Mouse (Mus musculus): ENCODE data around the gene Gcgr. TPM values are rescaled to one million over a fixed set of nuclear protein-coding genes. Genes with fewer than 3 reads are reported as not detected.

Gene Gcgr
- polyA plus RNA-seq, 1 experiment from 2014 or later: 2.8 TPM

- Histone ChIP-seq H3K4me3 (peak overlapping the region; percentile 93), H3K27ac (peak overlapping the region; percentile 89), H3K9ac (peak overlapping the region; percentile 93), H3K36me3 (peaks cover 39% of the 10 kb centered on the region), H3K9me3 (replicated peaks) (no peaks in the 10 kb centered on the region), H3K4me2 (peak overlapping the region; percentile 70), H3K4me1 (replicated peaks) (peaks cover 22% of the 10 kb centered on the region), H3K27me3 (no peaks in the 10 kb centered on the region)
- peak; percentile 16 for ATAC-seq (replicated peaks; ENCODE audit: insufficient number of reproducible peaks, insufficient read depth, low FRiP score, low read depth)
- WGBS: under 1% methylated on average over 24 of the region's 24 CpGs
Observed at GRCm38 (mm10) chr11:120572417-120572751, 41.9 kb downstream of the Gcgr start.

DNA sequence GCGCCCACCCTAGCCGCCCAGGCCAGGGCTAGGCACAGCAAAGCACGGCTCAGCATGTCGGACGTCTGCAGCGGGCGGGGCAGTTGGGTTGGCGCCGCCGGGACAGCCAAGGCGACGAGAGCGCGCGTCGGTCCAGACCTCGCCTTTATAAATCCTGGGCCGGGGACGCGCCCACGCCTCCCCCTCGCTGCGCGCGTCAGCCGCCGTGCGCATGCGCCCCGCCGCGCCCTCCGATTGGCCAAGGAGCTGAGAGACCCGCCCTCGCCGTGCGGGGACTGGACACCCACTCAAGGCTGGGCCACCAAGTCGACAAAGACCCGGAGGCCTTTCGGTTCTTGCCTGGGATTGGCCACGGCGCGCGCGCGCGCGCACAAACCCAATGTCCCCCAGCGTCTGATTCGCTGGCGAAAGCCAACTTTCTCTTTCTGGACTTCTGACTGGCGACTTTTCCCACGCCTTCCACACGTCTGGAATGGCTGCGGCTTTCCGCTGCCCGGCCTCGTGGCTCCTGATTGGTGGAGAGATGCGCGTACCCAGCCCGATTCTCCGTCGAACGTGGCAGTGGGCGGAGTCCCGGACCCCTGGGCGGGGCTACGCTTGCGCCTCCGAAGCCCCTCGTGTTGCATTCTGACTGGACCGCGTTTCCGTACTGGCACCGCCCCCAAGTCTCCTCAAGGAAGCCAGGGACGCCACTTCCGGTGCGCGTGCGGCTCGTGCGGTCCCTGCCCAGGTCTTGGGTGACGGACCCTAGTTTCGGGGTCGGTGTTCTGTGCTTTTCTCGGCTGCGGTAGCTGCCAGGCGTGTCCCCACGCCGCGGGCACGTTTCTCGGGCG is 42.5 kb downstream of the Gcgr start, which contains the start of gene P4hb:
Gene P4hb (minus strand): TSS at position 502 of the 833 bp plus-strand sequence.
- Histone ChIP-seq H3K4me1 (replicated peaks) (peaks cover 22% of the 10 kb centered on the region), H3K9ac (peak within 1 kb of the TSS; percentile 93), H3K9me3 (replicated peaks) (no peaks in the 10 kb centered on the region), H3K4me3 (peak within 1 kb of the TSS; percentile 93), H3K36me3 (peaks cover 39% of the 10 kb centered on the region), H3K27ac (peak within 1 kb of the TSS; percentile 96), H3K4me2 (peak within 1 kb of the TSS; percentile 83), H3K27me3 (no peaks in the 10 kb centered on the region)
- peak; percentile 97 for ATAC-seq (replicated peaks; ENCODE audit: insufficient number of reproducible peaks, insufficient read depth, low FRiP score, low read depth)
- under 1% methylated on average over 87 of the region's 94 CpGs for WGBS

DNA sequence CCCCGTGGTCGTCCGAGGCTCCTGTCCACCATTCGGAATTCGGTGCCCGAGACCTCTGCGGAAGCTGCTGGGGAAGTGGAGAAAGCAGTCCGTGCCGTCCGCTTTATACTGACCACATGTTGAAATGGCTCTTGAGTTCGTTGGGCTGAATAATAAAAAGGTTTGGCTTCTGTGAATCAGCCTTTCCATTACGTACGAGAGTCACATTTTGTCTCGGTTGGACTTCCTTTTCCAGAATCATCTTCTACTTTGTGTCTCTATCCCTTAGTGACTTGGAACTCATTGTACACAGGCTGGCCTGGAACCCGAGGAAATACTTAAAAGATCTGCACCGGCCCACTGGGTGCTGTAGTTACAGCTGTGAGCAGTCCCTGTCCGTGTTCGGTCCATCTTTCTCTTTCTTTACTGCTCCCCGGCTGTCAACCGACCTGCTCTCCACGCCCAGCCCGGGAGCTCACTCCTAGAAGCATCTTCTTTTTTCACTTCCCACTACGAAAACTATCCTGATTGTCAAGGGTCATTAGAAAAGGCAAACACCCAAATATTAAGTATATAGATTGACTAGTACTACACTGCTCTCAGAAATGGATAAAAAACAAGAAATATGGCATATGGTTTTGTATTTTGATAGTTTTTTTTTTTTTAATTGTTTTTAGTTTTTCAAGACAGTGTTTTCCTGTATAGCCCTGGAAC is 43.2 kb downstream of the Gcgr start:
- peak overlapping the region; percentile 93 for H3K4me3 ChIP-seq
- peak overlapping the region; percentile 79 for H3K9ac ChIP-seq
- no peaks in the 10 kb centered on the region for H3K9me3 ChIP-seq (replicated peaks)
- peaks cover 22% of the 10 kb centered on the region for H3K4me1 ChIP-seq (replicated peaks)
- H3K4me2 ChIP-seq: peak overlapping the region; percentile 83
- ATAC-seq (replicated peaks; ENCODE audit: insufficient number of reproducible peaks, insufficient read depth, low FRiP score, low read depth): no peak; the same call in 1 of the 2 replicates
- peaks cover 39% of the 10 kb centered on the region for H3K36me3 ChIP-seq
- 0% methylated on average over 23 of the region's 23 CpGs for WGBS
- H3K27ac ChIP-seq: peak overlapping the region; percentile 96
- H3K27me3 ChIP-seq: no peaks in the 10 kb centered on the region

- H3K4me1 ChIP-seq (replicated peaks): peaks cover 27% of the 10 kb centered on the region
- peaks cover 42% of the 10 kb centered on the region for H3K36me3 ChIP-seq
- no peaks in the 10 kb centered on the region for H3K9me3 ChIP-seq (replicated peaks)
- no peaks in the 10 kb centered on the region for H3K27me3 ChIP-seq
- H3K4me2 ChIP-seq: peak overlapping the region; percentile 83
- H3K27ac ChIP-seq: peak overlapping the region; percentile 96
- WGBS: 20% methylated on average over 5 of the region's 5 CpGs
- peak overlapping the region; percentile 93 for H3K4me3 ChIP-seq
- ATAC-seq (replicated peaks; ENCODE audit: insufficient number of reproducible peaks, insufficient read depth, low FRiP score, low read depth): no peak
- peak overlapping the region; percentile 79; the same call in 1 of the 2 replicates for H3K9ac ChIP-seq
Observed at GRCm38 (mm10) chr11:120574278-120574600, 43.7 kb downstream of the Gcgr start.

DNA sequence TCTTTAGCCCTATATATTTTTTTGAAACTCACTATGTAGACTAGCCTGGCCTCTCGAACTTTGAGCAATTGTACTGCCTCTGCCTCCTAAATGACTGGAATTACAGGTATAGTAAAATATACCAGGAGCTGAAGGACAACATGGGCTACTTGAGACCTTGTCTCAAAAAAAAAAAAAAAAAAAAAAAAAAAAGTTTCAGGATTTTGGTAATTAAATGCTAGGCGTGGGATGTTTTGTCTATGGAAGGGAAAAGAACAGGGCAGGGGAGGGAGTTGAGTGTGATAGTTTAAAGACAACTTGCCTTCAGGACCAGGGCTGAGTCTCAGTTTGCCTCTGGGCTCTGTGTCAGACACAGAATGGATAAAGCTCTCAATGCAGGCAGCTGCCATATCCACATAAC is 44.5 kb downstream of the Gcgr start:
- no peak for ATAC-seq (replicated peaks; ENCODE audit: insufficient number of reproducible peaks, insufficient read depth, low FRiP score, low read depth)
- peak overlapping the region; percentile 96; the same call in 1 of the 2 replicates for H3K27ac ChIP-seq
- 0 out of 2 replicates have a peak overlapping the region, but pooled peaks have one; percentile 79 for H3K9ac ChIP-seq
- WGBS: 78% methylated on average over 2 of the region's 2 CpGs
- peaks cover 35% of the 10 kb centered on the region for H3K4me1 ChIP-seq (replicated peaks)
- H3K36me3 ChIP-seq: peaks cover 39% of the 10 kb centered on the region
- no peaks in the 10 kb centered on the region for H3K27me3 ChIP-seq
- no peaks in the 10 kb centered on the region for H3K9me3 ChIP-seq (replicated peaks)
- H3K4me2 ChIP-seq: no peak overlapping the region
- H3K4me3 ChIP-seq: no peak overlapping the region

- no peaks in the 10 kb centered on the region for H3K9me3 ChIP-seq (replicated peaks)
- no peak overlapping the region for H3K4me2 ChIP-seq
- no peak for ATAC-seq (replicated peaks; ENCODE audit: insufficient number of reproducible peaks, insufficient read depth, low FRiP score, low read depth)
- peaks cover 31% of the 10 kb centered on the region for H3K36me3 ChIP-seq
- peaks cover 36% of the 10 kb centered on the region for H3K4me1 ChIP-seq (replicated peaks)
- no peak overlapping the region for H3K9ac ChIP-seq
- no peak overlapping the region for H3K4me3 ChIP-seq
- H3K27ac ChIP-seq: no peak overlapping the region
- no peaks in the 10 kb centered on the region for H3K27me3 ChIP-seq
Observed at GRCm38 (mm10) chr11:120575940-120576339, 45.4 kb downstream of the Gcgr start.

DNA sequence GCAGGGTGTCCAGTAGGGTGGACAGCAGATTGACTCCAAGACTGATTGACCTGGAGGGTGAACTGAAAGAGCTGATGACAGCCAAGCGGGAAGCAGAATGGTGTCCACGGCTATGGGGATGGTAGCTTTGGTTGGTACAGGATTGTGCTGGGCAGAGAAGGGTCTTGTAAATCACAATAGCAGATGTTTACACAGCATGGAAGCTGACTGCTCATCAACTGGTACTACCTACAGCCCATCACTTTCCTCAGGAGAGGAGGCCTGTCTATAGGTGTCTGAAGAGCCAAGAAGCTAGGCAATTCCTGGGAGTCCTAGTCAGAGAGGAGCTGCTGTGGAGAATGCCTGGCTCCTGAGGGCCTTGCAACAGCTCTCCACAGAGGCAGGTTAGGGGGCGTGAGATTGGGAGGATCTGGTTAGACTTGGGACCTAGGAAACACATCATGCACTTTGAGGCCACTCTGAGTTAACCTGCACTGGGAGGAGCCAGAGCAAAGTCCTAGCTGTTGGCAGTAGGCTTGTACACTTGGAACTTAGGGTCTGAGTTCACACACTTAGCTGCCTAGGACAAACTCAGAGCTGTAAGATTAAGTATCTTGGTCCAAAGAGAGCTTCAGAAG is 46.0 kb downstream of the Gcgr start:
- Histone ChIP-seq H3K36me3 (peaks cover 26% of the 10 kb centered on the region), H3K27ac (no peak overlapping the region), H3K27me3 (no peaks in the 10 kb centered on the region), H3K4me3 (no peak overlapping the region), H3K9me3 (replicated peaks) (no peaks in the 10 kb centered on the region), H3K9ac (no peak overlapping the region), H3K4me2 (no peak overlapping the region), H3K4me1 (replicated peaks) (peaks cover 31% of the 10 kb centered on the region)
- no peak for ATAC-seq (replicated peaks; ENCODE audit: insufficient number of reproducible peaks, insufficient read depth, low FRiP score, low read depth)
- 68% methylated on average over 3 of the region's 3 CpGs for WGBS

- Histone ChIP-seq H3K4me3 (no peak overlapping the region), H3K27ac (no peak overlapping the region), H3K4me2 (no peak overlapping the region), H3K9me3 (replicated peaks) (no peaks in the 10 kb centered on the region), H3K27me3 (no peaks in the 10 kb centered on the region), H3K36me3 (peaks cover 26% of the 10 kb centered on the region), H3K9ac (no peak overlapping the region), H3K4me1 (replicated peaks) (peaks cover 34% of the 10 kb centered on the region)
- 81% methylated on average over 7 of the region's 7 CpGs for WGBS
- ATAC-seq (replicated peaks; ENCODE audit: insufficient number of reproducible peaks, insufficient read depth, low FRiP score, low read depth): no peak
Observed at GRCm38 (mm10) chr11:120577211-120578023, 46.9 kb downstream of the Gcgr start.

DNA sequence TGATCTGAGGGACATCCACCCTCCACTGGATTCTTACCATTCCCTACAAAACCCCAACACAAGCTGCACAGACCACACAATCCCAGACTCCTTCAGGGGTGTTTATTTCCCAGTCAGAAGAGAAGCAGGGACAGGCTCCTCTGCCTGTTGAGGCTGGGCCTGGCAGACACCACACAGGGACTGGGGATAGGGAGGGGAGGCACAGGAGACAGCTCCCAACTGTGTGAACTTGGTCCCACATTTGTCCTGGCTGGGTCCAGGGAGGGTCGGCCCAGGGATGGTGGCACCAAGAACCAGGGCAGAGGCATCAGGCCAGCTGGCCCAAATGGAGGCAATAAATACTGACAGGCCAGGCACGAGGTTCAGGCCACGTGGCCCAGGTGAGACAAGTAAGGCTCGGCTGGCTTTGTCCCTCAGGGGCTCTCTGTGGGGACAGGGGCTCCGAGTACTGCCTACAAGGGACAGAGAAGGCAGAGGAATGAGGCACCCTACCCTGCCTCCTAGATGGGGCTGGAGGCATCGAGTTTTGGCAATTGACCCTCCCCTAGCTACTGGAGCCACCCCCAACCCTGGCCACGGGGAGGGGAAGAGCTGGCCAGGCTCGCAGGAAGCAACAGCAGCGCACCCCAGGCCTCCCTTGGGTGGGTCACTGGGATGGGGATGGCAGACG is 47.7 kb downstream of the Gcgr start:
- 82% methylated on average over 10 of the region's 10 CpGs for WGBS

GRCm38 (mm10) chr11:120578694-120579243 is 48.3 kb downstream of the Gcgr start:
- Histone ChIP-seq H3K27me3 (no peaks in the 10 kb centered on the region), H3K4me2 (0 out of 2 replicates have a peak overlapping the region, but pooled peaks have one; percentile 93), H3K4me3 (no peak overlapping the region), H3K4me1 (replicated peaks) (peaks cover 34% of the 10 kb centered on the region), H3K36me3 (peaks cover 27% of the 10 kb centered on the region), H3K9me3 (replicated peaks) (no peaks in the 10 kb centered on the region), H3K9ac (no peak overlapping the region), H3K27ac (no peak overlapping the region)
- WGBS: 61% methylated on average over 11 of the region's 11 CpGs
- ATAC-seq (replicated peaks; ENCODE audit: insufficient number of reproducible peaks, insufficient read depth, low FRiP score, low read depth): no peak

More for the DNA sequence above, 47.7 kb downstream of the Gcgr start:
- Histone ChIP-seq H3K9me3 (replicated peaks) (no peaks in the 10 kb centered on the region), H3K4me3 (no peak overlapping the region), H3K4me1 (replicated peaks) (peaks cover 34% of the 10 kb centered on the region), H3K9ac (no peak overlapping the region), H3K36me3 (peaks cover 26% of the 10 kb centered on the region), H3K4me2 (no peak overlapping the region), H3K27ac (no peak overlapping the region), H3K27me3 (no peaks in the 10 kb centered on the region)
- no peak for ATAC-seq (replicated peaks; ENCODE audit: insufficient number of reproducible peaks, insufficient read depth, low FRiP score, low read depth)

Data from heart, embryonic 15.5 days (tissue).